Comparison of ENCODE assay signal across 8 mouse cellular contexts in genomic region chr11:116004840-116005700, GRCm38 (mm10). TPM values are rescaled to one million over a fixed set of nuclear protein-coding genes. Genes with fewer than 3 reads are reported as not detected.
DNase-seq lines count a peak whose midpoint lies in the region; ATAC-seq and TF ChIP-seq lines count a peak whose summit lies in the region.

No protein-coding gene starts in this region.

- H3K4me2 ChIP-seq in forebrain, embryonic 15.5 days (replicated peaks): peak overlapping the region; percentile 62

- DNase-seq in ES-CJ7 (ENCODE audit: low read depth, low spot score): peak; percentile 72
- peak; percentile 83 to 84 for DNase-seq in heart, postnatal 36 days
- DNase-seq in layer of hippocampus, adult 2 months (ENCODE audit: low spot score in 2 of 2): peak; percentile 49 to 69
- DNase-seq in lung, postnatal 36 days: peak; percentile 85
- peak; percentile 73 for DNase-seq in retina, embryonic 14.5 days (ENCODE audit: low spot score)
- peak; percentile 69 for DNase-seq in urinary bladder, postnatal 25 days (ENCODE audit: low spot score)

- H3K9me3 ChIP-seq in forebrain, embryonic 15.5 days: no peaks in the 10 kb centered on the region

- TF ChIP-seq CTCF in layer of hippocampus, adult 2 months (conservative IDR thresholded peaks at IDR 0.05): peak; percentile 75

- peaks cover 3% of the 10 kb centered on the region; the same call in 1 of the 2 replicates for H3K4me1 ChIP-seq in brown adipose tissue, adult 24 weeks (ENCODE audit: control insufficient read depth, insufficient read depth, insufficient read length, low read length)
- H3K4me1 ChIP-seq in forebrain, embryonic 15.5 days: peaks cover 11% of the 10 kb centered on the region

- ATAC-seq in forebrain, embryonic 15.5 days (replicated peaks): peak; percentile 55; the same call in 1 of the 2 replicates

- no peak overlapping the region for H3K27ac ChIP-seq in brown adipose tissue, adult 24 weeks (replicated peaks; ENCODE audit: low read depth, low read length)
- H3K27ac ChIP-seq in forebrain, embryonic 15.5 days (replicated peaks): 0 out of 2 replicates have a peak overlapping the region, but pooled peaks have one; percentile 4
- H3K27ac ChIP-seq in layer of hippocampus, adult 2 months: peak overlapping the region; percentile 60

- no peaks in the 10 kb centered on the region for H3K36me3 ChIP-seq in forebrain, embryonic 15.5 days

- peak overlapping the region; percentile 33 for H3K9ac ChIP-seq in forebrain, embryonic 15.5 days (replicated peaks)

- WGBS in forebrain, embryonic 15.5 days: 6% methylated on average over 54 of the region's 54 CpGs

- H3K4me3 ChIP-seq in brown adipose tissue, adult 24 weeks (ENCODE audit: insufficient read depth, low read depth, low read length): peak overlapping the region; percentile 51
- peak overlapping the region; percentile 38 for H3K4me3 ChIP-seq in forebrain, embryonic 15.5 days
- peak overlapping the region; percentile 52 for H3K4me3 ChIP-seq in layer of hippocampus, adult 2 months

- no peaks in the 10 kb centered on the region for H3K27me3 ChIP-seq in forebrain, embryonic 15.5 days

- intact Hi-C loops in heart, postnatal 36 days (cut with DNase I): no loop called here

RNA-seq across cellular contexts. Expression of gene Galk1, which starts 7.4 kb away (rescaled TPM):
- polyA plus RNA-seq in brown adipose tissue, adult 24 weeks (2012; ENCODE audit: insufficient read depth, insufficient read length, missing spikeins): 9.6 and 12.4 TPM in 2 replicates
- 58.9 and 64.2 TPM in 2 replicates for polyA plus RNA-seq in forebrain, embryonic 15.5 days (2015; fragmentation: Nextera tagmentation; extraction: Ambion mirVana)
- 10 to 100 TPM; 12.8 to 19.3 TPM for total RNA-seq in heart, postnatal 36 days (2021)
- 10 to 100 TPM; 13.3 to 13.5 TPM for total RNA-seq in layer of hippocampus, adult 2 months (2021)

RNA-seq across cellular contexts. Expression of gene H3f3b, which starts 22.7 kb away (rescaled TPM):
- 85.7 and 112 TPM in 2 replicates for polyA plus RNA-seq in brown adipose tissue, adult 24 weeks (2012; ENCODE audit: insufficient read depth, insufficient read length, missing spikeins)
- 2,534 and 2,591 TPM in 2 replicates for polyA plus RNA-seq in forebrain, embryonic 15.5 days (2015; fragmentation: Nextera tagmentation; extraction: Ambion mirVana)
- total RNA-seq in heart, postnatal 36 days (2021): 100 to 1,000 TPM; 136 to 158 TPM
- 100 to 1,000 TPM; 285 to 322 TPM for total RNA-seq in layer of hippocampus, adult 2 months (2021)

RNA-seq across cellular contexts. Expression of gene Unk, which starts 25.1 kb away (rescaled TPM):
- polyA plus RNA-seq in brown adipose tissue, adult 24 weeks (2012; ENCODE audit: insufficient read depth, insufficient read length, missing spikeins): 2.9 and 4.0 TPM in 2 replicates
- 40.4 and 40.8 TPM in 2 replicates for polyA plus RNA-seq in forebrain, embryonic 15.5 days (2015; fragmentation: Nextera tagmentation; extraction: Ambion mirVana)
- total RNA-seq in heart, postnatal 36 days (2021): 1 to 10 TPM; 8.0 to 8.4 TPM
- 10 to 100 TPM; 26.3 to 30.8 TPM for total RNA-seq in layer of hippocampus, adult 2 months (2021)

RNA-seq across cellular contexts. Expression of gene Itgb4, which starts 30.6 kb away (rescaled TPM):
- polyA plus RNA-seq in brown adipose tissue, adult 24 weeks (2012; ENCODE audit: insufficient read depth, insufficient read length, missing spikeins): 1.5 and 2.2 TPM in 2 replicates
- 0.52 and 0.69 TPM in 2 replicates for polyA plus RNA-seq in forebrain, embryonic 15.5 days (2015; fragmentation: Nextera tagmentation; extraction: Ambion mirVana)
- total RNA-seq in heart, postnatal 36 days (2021): 1 to 10 TPM; 2.6 to 3.4 TPM
- total RNA-seq in layer of hippocampus, adult 2 months (2021): 1 to 10 TPM; 6.4 to 6.6 TPM
